Mouse (Mus musculus): ENCODE measurements around the gene Arl6ip5.

Arl6ip5 gene

DNA sequence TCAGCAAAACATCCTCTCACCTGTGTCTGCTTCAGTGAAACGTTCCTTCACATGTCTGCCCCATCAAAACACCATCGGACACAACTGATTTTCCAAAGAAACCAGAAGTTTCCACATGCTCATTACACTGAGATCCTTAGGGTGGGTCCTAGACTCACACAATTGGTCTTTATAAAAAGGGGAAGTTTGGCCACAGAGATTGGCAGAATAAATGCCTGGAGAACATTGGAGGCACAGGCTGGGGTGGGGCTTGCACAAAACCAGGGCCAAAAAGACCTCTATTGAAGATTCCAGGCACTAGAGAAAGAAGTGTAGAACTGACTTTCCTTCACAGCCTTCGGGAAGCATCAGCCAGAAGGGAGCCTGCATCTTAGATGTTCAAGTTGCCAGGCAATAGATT, 63.3 kb downstream of the Arl6ip5 start:
- DNase-seq, result no peak

DNA sequence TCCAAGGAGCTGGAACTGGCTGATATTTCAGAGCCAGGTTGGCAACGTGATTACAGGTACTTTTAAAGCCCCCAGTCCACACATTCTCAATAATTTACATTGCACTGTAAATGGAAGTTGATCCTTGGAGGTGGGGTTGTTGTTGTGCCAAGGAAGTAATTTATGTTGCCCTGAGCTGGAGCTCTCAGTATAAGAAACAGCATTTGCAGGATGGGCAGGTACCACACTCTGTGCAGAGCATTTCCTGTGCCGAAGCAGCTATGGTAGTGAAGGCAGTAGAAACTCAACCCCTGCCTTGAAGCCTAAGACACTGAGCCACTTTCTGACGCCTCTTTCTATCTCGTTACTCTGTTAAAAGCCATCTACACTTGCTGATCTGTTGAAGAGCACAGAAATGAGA, 65.3 kb downstream of the Arl6ip5 start:
- DNase-seq, result no peak

DNA sequence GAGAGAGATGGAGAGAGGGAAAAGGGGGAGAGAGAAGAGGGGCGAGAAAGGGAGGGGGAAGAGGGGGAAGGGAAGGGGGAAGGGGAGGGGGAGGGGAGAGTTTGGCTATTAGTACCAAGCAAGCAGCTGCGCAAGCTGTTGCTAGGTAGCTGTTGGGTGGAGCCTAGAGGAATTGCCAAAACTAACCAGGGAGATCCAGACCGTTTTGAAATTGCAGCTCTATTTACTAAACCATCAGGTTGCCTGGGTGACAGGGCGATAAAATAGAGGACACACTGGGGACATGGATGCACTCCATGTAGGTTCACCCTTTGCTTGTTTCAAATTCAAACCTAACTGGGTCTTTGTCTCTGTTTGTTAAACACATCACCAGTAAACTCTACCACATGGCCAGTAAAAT, 65.9 kb downstream of the Arl6ip5 start:
- DNase-seq, result no peak

DNA sequence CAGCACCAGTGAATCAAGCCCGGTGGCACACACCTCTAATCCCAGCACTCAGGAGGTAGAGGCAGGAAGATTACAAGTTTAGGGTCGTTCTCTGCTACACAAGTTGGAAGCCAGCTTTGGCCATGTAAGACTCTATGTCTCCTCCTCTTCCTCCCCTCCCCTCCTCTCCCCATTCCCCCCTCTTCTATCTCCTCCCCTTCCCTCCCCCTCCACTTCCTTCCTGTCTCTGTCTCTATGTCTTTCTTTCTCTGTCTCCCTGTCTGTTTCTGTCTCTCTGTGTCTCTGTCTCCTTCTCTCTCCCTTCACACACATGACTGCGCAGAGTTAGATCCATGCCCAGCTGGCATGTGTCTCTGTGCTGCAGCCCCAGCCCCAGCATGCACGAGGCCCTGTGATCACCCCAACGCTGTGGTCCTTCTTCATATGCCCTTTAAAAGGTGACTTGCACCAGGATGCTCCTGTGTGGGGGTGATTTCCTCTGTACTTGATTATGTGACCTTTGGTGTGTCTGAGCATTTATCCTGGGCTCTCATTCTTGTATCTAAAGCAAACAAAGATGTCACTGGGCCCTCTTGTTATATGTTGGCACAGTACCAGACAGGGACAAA, 66.5 kb downstream of the Arl6ip5 start:
- DNase-seq, result no peak

DNA sequence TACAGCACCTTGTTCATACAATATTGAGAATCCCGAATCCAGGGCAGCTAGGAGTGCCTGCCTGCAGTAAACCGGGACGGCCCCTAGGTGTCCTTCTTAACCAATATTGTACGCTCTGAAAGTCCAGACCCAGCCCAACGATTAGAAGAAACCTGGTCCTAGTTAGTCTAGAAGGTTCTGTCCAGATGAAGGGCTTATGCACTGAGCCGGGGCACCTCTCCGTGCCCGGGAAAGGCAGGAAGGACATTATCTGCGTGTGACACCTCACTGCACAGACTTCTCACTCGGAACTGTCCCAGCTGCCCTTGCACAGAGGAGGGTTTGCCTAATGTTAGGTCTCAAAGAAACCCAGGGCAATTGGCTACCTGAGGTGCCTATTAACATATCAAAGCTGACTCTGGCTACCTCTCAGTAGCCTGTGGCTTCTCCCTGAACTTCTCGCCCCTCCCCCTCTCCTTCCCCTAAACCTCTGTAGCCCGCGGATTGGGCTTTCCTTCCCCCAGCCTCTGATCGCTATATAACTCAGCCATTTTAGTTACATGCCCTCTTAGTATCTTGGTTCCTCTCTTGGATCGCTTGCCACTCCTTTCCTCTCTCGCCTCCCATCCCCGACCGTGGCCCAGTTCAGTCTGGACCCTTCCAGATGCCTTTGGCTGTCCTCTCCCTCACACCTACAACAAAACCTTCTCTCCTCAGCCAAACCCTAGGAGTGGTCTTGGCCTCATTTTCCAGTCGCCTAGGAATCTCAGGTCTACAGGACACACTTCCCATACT, 67.7 kb downstream of the Arl6ip5 start:
- peak; percentile 55 for DNase-seq

DNA sequence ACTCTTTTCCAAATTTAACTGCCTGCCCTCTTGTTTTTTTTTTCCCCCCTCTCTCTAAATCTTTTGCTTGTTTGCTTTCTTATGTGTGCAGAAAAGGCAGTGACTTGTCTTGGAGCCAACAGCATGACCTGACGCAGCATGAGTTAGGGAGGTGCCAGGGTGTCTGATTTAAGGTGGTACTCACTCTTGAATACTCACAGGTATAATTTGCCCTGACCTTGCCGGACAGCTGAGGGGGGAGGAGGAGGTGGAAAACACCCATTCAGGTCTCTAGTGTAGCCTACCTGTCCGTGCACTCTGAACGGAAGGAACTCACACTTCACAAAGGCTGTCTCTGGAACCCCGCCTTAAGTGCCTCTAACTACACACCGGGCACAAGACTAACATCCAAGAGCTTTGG, 68.4 kb downstream of the Arl6ip5 start:
- DNase-seq, result no peak
